Mouse (Mus musculus) kidney, adult 11 months (tissue): ENCODE measurements at regions not wholly inside any gene's neighbourhood (a gene's known extent, or its start where the extent isn't known, plus 50 kb on each side); places are given as distances from the start of the nearest gene placed in this dataset.

Source experiments
- DNase-seq: peaks from one replicate; pipeline ENCODE4 v3.0.0; 2022

DNA sequence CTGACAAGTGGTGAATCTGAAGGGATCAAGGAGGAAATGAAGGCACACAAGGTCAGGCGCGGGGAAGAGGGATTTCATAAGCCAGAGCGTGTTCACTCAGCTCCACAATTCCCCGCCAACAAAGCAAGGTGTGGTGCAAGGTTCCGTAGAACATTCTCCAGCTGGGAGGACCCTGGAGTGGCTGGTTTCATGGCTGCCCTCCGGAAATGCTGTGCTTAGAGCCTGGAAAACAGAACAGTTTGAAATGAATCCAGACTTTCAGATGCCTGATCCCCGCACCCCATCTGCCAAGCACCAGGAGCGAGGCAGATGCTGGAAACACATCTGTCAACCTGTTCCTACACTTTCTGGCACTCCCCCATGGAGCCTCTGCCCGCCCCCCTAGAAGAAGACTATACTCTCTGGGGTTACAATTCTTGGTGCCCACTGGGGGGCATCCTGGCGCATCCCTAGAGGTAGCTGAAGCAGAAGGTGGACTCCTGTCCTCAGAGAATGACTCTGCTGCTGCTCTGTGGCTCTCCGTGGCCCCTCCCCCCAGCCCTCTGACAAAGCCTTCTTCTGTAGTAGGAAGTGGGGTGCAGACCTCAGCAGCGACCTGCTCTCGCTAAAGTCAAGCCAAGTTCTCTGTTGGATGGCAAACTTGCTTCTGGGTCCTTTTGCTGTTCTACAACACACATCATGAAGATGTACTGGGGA, 54.5 kb upstream of the Mafb start:
- no peak for DNase-seq

DNA sequence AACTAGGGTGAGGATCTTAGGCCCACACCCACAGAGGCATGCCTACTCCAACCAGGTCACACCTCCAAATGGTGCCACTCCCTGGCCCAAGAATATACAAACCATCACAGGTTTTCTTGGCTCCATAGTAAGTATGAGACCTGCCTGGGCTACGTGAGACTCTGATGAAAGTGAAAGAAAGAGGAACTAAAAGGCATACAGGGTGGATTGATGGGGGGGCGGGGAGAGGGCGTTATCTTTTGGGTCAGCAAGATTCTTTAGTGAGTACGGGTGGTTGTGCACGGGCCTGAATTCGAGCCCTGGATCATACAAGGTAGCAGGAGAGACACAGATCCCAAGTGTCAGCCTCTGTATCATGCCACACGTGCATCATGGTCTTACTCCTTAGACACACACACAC, 57.6 kb upstream of the Mafb start:
- DNase-seq: no peak

DNA sequence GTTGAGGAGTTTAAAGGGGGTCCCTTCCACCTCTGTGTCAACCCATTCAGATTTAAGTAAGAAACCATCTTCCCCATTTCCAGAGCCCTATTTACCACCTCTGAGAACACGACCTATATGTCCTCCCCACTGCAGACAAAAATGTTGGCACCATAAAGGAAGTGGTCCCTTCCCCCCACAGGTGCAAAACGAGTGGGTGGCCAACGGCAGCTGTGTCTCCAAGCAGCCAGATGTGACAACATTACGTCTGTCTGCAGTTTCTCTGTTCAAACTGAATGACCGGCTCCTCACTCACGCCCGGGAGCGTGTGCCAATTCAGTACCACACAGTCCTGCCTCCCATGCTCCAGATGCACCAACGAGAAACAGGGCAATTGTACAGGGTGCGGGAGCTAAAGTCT, 60.6 kb upstream of the Mafb start:
- DNase-seq: no peak

DNA sequence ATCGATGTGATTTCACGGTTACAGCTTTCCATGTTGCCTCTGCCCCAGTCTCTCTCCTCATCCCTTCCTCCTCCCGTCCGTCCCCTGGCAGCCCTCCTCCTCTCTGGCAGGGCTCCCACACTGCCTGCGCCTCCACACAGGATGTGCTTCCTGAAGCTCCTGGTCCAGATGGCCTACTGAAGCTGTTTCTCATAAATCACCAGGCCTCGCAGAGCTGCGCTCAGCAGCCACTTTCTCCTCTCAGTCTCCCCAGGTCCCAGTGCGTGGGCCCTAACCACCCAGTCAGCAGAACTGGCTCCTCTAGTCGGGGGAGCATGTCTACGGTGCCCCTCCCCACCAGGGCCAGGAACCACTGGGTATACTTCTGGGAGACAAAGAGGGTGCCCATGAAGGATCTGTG, 66.4 kb upstream of the Mafb start:
- peak; percentile 49 for DNase-seq

DNA sequence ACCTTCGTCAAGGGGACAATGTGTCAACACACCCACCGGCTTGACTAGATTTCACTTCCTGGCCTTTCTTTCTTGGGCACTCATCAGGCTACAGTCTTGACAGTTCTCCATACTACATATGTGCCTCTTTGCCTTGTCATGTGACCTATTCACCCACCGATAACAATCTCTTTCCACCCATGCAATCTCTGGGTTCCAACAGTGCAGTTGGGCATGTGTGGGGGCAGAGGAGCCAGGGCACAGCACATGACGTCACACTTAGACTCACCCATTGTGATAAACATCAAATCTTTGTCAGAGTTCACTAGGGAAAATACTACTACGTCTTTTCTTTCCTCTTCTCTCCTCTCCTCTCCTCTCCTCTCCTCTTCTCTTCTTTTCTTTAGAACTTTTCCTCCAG, 67.8 kb upstream of the Mafb start:
- no peak for DNase-seq

DNA sequence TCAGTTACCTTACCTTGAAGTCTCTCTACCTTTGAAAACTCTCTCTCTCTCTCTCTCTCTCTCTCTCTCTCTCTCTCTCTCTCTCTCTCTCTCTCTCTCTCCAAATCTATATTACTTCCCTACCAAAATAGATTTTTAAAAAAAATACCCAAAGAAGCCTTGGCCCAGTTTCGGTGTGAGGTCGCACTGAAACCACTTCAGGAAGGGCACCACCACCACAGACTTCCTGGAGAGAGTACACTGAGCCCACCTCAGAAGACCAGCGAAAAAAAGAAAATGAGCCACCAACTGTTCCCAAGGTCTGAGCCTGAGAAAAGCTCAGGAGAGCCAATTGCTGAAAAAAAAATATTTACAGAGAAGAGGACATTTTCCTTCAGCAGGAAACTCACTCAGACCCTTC, 68.8 kb upstream of the Mafb start:
- DNase-seq: no peak

DNA sequence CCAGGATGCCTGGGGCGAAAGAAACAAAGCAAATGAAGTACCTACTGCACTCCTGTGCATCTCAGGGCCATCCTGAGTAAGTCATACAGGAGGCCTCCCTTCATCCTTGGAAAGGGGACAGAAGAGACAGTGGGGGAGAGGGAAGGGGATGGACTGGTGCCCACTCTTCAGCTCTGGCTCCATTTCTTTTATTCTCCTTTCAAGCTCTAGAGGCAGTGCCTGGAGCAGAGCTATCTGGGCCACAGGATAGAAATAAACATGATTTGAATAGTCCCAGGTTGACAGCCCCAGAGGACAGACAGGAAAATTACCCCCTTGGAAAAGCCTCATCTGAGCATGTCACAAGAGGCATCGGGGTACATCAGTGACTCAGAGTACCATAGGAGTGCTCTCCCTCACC, 72.2 kb upstream of the Mafb start:
- no peak for DNase-seq

DNA sequence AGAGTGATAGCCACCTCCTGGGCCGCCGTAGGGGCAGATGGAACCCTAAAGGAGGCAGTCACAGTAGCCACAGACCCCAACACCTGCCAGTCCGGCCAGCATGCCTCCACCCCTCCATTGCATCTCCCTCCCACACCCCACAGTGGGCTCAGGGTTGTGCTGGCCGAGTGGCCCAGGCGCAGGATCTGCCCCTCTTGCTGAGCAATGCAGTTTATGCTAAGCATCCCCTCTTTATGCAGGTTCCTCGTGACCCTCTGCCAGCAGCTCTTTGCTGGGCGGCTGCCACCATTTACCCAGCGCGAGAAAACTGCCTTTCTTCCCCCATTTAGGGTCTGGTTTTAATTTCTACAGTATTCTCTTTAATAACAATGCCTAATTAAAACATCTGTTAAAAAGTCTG, 73.4 kb upstream of the Mafb start:
- DNase-seq: no peak

DNA sequence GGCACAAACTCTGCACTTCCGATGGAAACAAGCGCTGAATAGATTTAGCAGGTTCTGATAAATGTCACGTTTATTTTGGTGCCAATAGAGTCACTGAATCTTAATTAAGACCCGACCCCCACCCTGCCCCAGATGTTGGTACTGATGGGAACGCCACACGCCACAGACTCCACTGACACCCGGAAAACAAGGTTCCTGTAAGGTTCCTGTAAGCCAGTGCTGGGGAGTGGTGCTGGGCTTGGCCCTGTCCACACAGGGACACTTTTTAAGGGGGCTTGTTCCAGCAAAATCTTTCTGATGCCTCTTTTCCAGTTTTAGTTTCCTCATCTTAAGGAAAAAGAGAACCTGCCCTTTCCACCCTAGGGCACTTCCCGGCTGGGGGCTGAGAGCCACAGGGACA, 84.2 kb upstream of the Mafb start:
- DNase-seq: no peak

DNA sequence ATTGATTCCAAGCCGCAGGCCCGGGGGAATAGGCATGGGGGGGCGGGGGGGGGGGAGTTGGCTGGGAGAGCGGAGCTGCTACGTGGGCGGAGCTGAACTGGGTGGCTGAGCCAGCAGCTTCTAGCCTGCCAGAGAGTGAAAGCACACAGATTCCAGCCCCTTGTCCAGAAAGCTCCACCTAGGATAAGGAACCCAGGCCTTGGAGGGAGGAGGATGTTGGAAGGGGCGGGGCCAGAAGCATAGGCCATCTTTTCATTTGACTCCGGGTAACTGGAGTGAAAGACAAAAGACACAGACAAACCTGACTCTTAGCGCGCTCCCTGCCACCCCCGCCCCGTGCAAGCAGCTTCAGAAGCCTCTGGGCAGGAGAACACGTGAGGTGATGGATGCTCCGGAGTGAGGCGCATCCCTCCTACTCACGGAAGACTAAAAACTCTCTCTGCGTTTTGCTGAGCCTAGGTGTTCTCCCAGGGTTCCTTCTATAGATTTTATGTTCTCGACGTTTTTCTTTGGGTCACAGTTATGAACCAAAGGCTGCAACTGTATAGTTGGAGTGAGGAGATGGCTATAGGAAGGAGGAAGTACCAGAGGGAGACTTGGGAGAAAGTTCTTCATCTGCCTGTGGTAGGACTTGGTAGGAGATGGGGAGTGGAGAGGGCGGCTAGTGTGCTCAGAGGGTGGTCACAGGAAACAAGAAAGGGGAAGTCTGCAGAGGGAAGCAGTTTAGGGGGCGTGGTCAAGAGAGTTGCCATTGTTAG, 84.8 kb upstream of the Mafb start:
- peak; percentile 74 for DNase-seq

DNA sequence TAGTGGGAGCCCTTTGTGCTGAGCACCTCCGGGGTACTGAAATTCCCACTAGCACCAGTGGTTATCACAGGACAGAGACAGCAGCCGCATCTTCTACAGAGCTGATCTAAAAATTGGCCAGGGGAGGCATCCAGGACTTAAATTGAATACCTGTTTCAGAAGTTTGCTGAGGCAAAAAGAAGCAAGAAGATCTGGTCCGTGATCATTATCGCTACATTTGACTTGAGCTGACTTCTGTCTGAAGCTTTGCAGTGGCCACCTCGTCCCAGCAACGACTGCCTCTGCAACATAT, 85.3 kb upstream of the Mafb start:
- no peak for DNase-seq

DNA sequence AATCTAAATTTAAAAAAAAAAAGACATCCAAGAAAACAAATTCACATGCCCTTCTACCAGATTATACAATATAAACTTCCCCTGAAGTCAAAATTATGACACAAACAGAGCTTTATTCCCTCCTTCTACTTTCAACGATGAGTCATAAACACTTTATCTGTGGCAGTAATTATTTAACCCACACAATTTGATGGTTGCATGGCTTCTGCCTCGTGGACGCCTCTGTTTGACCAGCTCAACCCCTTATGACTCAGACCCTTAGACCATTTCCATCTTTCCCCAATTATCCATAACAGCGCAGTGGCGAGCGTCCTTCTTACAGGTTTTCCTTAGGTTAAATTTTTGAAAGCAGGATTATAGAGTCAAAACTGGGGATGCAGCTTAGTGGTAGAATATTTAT, 85.9 kb upstream of the Mafb start:
- DNase-seq: no peak

DNA sequence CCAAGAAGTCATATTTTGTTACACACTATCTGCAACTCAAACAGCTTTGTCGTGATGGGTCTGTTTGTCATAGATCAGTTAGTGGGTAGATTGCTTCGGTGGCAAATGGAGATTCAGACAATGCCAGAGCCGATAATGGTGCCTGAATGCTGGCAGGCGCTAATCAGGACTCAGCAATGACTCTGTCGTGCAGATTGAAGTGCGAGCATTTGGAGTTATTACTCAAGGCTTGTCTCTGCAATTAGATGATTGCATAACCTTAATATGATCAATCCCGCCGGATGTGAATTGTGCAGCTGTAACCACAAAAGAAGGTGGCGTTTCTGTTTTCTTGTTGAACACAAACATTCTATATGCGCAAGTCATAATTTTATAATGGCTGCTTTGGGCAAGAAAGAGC, 88.8 kb upstream of the Mafb start:
- no peak for DNase-seq

DNA sequence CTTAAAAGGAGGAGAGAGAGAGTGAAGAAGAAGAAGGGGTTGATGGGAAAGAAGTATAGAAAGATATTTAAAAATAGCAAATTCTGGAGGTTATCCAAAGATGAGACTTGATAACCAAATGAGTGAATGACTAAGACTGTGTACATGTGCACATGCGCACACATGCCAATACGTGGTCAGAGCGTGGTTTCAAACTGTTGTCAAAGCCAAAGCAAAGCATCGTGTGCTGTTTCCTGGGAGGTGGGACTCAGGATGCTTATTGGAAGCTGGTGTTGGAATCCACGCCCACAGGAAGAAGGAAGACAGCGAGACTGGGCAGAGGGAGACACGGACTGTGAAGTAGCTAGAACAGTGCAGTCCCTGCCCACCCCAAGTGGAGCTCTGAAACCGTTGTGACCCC, 89.8 kb upstream of the Mafb start:
- DNase-seq: no peak

DNA sequence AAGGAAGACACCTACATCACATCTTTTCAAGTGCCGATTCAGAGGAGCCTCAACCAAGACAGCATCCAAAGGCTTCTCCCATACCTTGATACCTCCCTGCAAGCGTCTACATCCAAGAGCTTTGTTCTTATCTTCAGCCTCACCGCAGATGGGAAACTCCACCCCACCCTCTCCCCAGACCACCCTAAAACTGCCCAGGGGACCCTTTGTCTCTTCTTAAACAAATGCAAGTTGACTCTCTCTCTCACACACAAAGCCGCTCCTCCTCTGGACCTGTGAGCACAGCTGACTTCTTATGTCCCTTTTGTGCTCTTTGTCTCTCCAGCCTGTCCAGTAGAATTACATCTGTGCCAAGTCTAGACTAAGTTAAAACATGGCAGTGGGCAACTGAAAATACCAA, 104.7 kb upstream of the Mafb start:
- no peak for DNase-seq

DNA sequence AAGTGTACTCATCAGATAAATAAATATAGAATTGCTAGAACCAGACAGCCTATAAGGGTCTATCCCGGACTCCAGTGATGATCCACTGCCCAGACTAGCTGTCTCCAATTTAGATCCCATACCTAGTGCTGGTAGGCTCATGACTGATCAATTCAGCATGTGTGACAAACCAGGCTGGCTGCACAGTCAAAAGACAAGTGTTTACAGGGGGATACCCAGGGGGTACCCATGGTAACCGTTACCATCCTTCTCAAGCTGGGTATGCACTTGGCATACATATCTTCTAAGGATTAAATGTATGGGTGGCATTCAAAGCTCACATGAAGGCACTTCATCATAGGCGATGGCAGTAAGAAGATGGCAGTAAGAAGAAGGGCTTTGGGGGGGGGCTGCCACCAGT, 109.3 kb upstream of the Mafb start:
- DNase-seq: no peak

DNA sequence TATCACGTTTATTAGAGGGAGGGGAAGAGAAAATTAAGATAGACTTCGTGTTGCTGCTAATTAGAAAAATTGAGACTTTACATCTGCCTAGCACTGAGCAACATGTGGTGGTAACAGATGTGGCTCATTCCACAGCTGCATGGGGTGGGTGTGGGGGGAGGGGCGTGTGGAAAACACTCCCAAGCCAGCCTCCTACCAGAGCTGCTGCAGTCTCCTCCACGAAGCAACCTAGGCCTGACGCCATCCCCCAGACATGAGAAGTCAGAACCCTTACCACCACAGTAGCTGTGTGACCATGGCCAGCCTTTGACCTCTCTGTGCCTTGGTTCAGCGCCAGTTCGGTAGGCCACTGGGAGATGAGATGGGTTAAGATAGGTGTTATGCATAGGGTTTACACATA, 112.4 kb upstream of the Mafb start:
- no peak for DNase-seq

DNA sequence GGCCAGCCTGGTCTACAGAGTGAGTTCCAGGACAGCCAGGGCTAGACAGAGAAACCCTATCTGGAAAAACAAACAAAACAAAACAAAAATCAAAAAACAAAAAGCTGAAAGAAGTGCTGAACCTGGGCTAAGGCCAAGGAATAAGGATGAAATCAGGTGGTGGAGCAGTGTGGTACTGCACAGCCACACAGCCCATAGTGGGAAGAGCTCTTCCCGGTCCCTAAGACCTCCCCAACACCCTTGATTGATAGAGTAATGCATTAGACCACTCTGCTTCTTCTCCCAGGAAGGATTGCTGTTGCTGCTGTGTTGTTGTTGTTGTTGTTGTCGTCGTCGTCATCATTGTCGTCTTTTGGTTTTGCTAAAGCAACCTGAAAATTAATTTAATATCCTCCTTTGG, 118.2 kb upstream of the Mafb start:
- no peak for DNase-seq

DNA sequence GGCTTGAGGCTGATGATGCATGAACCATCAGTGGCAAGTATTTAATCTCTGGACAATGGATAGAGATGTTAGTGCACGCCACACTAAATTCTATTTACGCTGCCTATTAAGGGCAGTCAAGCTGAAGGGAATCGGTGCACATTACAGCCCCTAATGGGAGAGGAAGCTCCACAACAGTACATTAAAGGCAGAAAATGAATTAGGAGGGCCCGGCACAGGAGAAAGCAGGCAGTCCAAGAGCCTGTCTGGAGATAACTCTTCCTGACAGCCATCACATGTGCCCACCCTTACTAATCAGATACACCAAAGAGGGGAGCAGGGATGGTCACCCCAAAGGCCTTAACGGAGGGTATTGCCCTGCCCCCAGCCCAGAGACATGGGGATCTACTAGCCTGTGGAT, 118.7 kb upstream of the Mafb start:
- no peak for DNase-seq

DNA sequence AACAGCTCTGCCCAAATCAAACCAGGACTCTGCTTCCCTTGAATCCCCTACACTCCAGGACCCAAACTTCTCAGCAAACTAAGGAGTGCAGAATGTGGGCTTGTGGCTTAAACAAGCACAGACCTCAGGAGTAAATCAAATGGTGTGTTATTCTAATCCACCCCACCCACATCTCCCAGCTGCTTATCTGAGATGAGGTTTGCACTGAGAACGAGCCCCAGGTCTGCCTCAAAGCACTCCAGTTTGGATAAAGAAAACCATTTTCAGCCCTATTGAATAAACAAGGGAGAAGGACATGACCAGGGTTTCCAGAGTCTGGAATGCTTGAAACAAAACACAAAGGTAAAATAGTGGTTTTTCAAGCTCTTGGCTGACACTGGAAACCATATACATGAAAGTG, 132.9 kb upstream of the Mafb start:
- no peak for DNase-seq

DNA sequence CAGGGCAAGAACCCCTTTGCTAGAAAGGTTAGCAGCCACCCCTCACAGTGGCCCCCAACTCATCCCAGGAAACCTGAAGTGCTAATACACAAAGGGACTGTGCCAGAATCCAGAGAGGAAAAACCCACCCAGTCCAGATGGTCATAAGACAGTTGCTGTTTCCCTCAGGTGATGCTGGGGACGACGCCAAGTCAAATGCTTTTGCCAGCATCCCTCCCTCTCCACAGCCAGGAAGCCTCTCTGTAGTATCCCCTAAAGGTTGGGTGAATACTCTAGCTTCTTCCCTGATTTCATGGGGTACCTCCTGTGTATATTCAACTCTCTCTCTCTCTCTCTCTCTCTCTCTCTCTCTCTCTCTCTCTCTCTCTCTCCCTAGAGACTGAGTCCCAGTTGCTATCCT, 136.0 kb upstream of the Mafb start:
- DNase-seq: no peak

DNA sequence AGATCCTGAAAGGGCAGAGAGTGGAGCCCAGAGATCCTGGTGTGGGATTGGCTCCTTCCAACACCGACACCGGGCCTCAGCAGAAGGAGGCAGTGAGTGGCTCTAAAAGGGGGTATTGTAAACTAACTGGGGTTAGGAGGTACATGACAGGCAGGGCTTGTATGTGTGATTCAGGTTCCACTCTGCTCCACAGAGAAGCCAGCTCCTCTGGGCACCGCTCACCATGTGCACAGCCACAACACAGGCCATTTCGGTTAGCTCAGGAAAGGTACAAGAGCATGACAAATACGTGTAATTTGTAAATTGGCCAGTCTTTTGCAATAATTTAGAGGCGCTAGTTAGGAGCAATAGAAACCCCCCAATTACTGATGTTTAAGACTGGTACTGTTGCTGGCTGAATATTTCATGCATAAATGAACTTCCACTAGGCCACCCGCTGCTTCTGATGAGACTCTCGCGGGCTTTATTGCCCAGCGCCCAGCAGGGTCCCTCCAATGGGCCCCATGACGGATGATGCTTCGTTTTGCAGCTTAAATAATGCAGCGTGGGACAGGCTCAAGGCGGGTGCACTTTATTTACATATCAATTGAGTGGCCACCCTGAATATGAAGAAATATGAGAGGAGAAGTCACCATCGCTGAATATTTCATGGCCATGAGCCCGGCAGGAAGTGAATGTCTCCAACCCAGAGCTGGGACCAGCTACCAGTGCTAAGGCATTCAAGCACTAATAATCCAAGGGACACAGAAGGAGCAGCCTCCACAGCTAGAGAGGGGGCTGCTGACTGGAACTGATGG, 136.9 kb upstream of the Mafb start:
- DNase-seq: no peak

DNA sequence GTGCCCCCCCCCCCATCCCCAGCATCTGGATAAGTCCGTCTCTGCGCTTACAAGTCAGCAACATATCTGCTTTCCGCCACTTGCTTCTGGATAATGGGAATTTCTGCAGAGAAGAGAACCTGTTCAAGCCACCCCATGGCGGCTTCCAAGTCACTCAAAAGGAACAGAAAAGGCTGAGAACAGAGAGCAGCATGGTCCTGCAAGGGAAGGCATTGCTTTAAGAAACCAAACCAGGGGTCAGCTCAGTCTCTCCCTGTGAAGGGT, 137.5 kb upstream of the Mafb start:
- no peak for DNase-seq

DNA sequence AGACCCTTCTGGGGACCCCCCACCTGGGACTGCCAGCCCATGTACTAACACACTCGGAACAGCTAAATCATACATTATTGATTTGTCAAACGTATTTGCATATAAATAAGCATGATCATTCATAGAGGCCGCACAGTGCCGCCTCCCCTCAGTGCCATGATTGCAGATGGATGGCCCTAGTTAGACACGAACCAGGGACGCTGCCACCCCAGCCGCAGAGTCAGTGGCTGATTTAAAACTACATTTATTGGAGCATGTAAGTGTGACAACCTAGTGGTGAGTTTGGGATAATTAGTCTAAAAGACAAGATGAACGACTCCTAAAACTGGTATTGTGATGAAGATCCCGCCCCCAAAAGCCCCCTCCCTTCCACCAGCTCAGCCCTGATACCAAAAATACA, 138.3 kb upstream of the Top1 start:
- DNase-seq: no peak
